Mouse (Mus musculus) thymus, adult 2 months (tissue): ENCODE results near the gene Chd3. TPM values are rescaled to one million over a fixed set of nuclear protein-coding genes. Genes with fewer than 3 reads are reported as not detected.

ENCODE experiments used
- DNase-seq: peaks from one replicate; pipeline ENCODE4 v3.0.0; 2021
- H3K27ac ChIP-seq: fragments of 200-500 bp; 2 replicates; pipeline ENCODE4 v1.5.1; 2012; ENCODE audit warnings: low read length, control low read depth; ENCODE audit not compliant: control insufficient read depth, insufficient read depth
- H3K27me3 ChIP-seq: fragments of 200-500 bp; 2 replicates; pipeline ENCODE4 v1.6.1; 2012; ENCODE audit warnings: mild to moderate bottlenecking, low read length, moderate library complexity, mixed read lengths; ENCODE audit not compliant: control insufficient read depth, insufficient read depth
- H3K36me3 ChIP-seq: fragments of 200-500 bp; 2 replicates; pipeline ENCODE4 v1.6.1; 2012; ENCODE audit warnings: mild to moderate bottlenecking, low read length, moderate library complexity; ENCODE audit not compliant: control insufficient read depth, insufficient read depth
- H3K4me1 ChIP-seq: fragments of 200-500 bp; replicated peaks from 2 replicates; pipeline ENCODE4 v1.6.1; 2012; ENCODE audit warnings: low read length; ENCODE audit not compliant: control insufficient read depth, insufficient read depth
- H3K4me3 ChIP-seq: fragments of 200-500 bp; 2 replicates; pipeline ENCODE4 v1.5.1; 2012; ENCODE audit warnings: mild to moderate bottlenecking, low read length, control low read depth, moderate library complexity; ENCODE audit not compliant: control insufficient read depth, insufficient read depth
- CTCF ChIP-seq: fragments of 200-500 bp; IDR thresholded peaks from 2 replicates; pipeline ENCODE4 v1.5.1; 2012; ENCODE audit warnings: mild to moderate bottlenecking, control low read depth, low read length, moderate library complexity, borderline replicate concordance; ENCODE audit not compliant: control insufficient read depth, poor library complexity, insufficient read depth; ENCODE audit errors: extremely low read depth
- POLR2A ChIP-seq: fragments of 200-500 bp; IDR thresholded peaks from 2 replicates; pipeline ENCODE4 v1.6.1; 2012; ENCODE audit warnings: mild to moderate bottlenecking, low read length, control low read depth, moderate library complexity; ENCODE audit not compliant: control insufficient read depth, poor library complexity, insufficient read depth; ENCODE audit errors: extremely low read depth
- WGBS: fragments of 180-500 bp; shearing (Covaris S2); methylation state at CpG from one replicate; pipeline ENCODE4 v1.1.7; 2018; 5-methylcytosine and 5-hydroxymethylcytosine counted together
- polyA plus RNA-seq: library from polyadenylated mRNA; depleted of rRNA; stranded (reverse); fragments of >200 nt; gene quantifications from 2 replicates; pipeline ENCODE4 v1.2.3, GENCODE M21; 2012

The Chd3 gene
- polyA plus RNA-seq, 1 experiment: 280 TPM

- Histone ChIP-seq H3K4me3 (no peak overlapping the region), H3K27ac (no peak overlapping the region), H3K4me1 (peaks cover 34% of the 10 kb centered on the region), H3K27me3 (no peaks in the 10 kb centered on the region), H3K36me3 (peaks cover 17% of the 10 kb centered on the region)
- 22% methylated on average over 6 of the region's 6 CpGs for WGBS
- DNase-seq: no peak
- TF ChIP-seq CTCF (no peak), POLR2A (no peak)
These were observed 4.3 kb downstream of the Chd3 start for GRCm38 (mm10) chr11:69364910-69365309.

- 79% methylated on average over 8 of the region's 8 CpGs for WGBS
- H3K27ac ChIP-seq: no peak overlapping the region; the same call in 1 of the 2 replicates
- H3K4me3 ChIP-seq: no peak overlapping the region
- DNase-seq: no peak
- H3K36me3 ChIP-seq: peaks cover 22% of the 10 kb centered on the region
- H3K4me1 ChIP-seq: peaks cover 34% of the 10 kb centered on the region
- TF ChIP-seq POLR2A (no peak), CTCF (no peak)
- no peaks in the 10 kb centered on the region for H3K27me3 ChIP-seq
These were observed 4.8 kb downstream of the Chd3 start for GRCm38 (mm10) chr11:69364376-69364775.

- Histone ChIP-seq H3K36me3 (peaks cover 41% of the 10 kb centered on the region), H3K27me3 (no peaks in the 10 kb centered on the region), H3K27ac (no peak overlapping the region), H3K4me1 (peaks cover 24% of the 10 kb centered on the region), H3K4me3 (no peak overlapping the region)
- WGBS: 98% methylated on average over 2 of the region's 2 CpGs
- TF ChIP-seq CTCF (no peak), POLR2A (no peak)
- DNase-seq: no peak
These were observed 6.7 kb downstream of the Chd3 start for GRCm38 (mm10) chr11:69362479-69362878.

DNA sequence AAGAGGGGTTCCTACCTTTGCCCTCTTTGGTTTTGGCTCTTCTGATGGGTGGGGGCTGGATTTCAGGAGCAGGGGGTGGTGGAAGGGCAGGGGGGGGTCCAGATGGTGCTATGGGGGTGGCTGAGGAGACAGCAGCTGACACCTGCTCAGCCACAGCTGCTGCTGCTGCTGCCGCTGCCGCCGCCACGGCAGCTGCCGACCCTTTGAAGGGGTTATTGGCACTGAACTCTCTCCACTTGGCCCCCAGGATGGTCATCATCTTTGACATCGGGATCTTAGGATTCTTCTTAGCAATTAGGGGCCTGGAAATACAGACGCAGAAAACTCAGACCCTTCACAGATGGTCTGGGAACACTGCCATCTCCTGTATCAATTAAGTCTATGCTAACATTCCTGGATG is 7.2 kb downstream of the Chd3 start:
- H3K27me3 ChIP-seq: no peaks in the 10 kb centered on the region
- H3K27ac ChIP-seq: no peak overlapping the region
- H3K4me3 ChIP-seq: no peak overlapping the region
- 62% methylated on average over 7 of the region's 7 CpGs for WGBS
- TF ChIP-seq POLR2A (no peak), CTCF (no peak)
- no peak for DNase-seq
- H3K4me1 ChIP-seq: peaks cover 20% of the 10 kb centered on the region
- peaks cover 45% of the 10 kb centered on the region for H3K36me3 ChIP-seq

- Histone ChIP-seq H3K36me3 (peaks cover 69% of the 10 kb centered on the region), H3K4me1 (0 out of 2 replicates have a peak, but pooled peaks cover 4% of the 10 kb centered on the region), H3K27me3 (no peaks in the 10 kb centered on the region), H3K4me3 (no peak overlapping the region), H3K27ac (no peak overlapping the region)
- TF ChIP-seq POLR2A: no peak
- TF ChIP-seq CTCF: no peak
- 97% methylated on average over 12 of the region's 12 CpGs for WGBS
- DNase-seq: no peak
These were observed 11.5 kb downstream of the Chd3 start for GRCm38 (mm10) chr11:69357690-69358089.

- no peak for TF ChIP-seq CTCF
- TF ChIP-seq POLR2A: no peak
- H3K4me3 ChIP-seq: no peak overlapping the region
- peaks cover 70% of the 10 kb centered on the region for H3K36me3 ChIP-seq
- no peak for DNase-seq
- H3K27ac ChIP-seq: no peak overlapping the region
- 96% methylated on average over 5 of the region's 5 CpGs for WGBS
- no peaks in the 10 kb centered on the region for H3K27me3 ChIP-seq
- no peaks in the 10 kb centered on the region for H3K4me1 ChIP-seq
These were observed 12.7 kb downstream of the Chd3 start for GRCm38 (mm10) chr11:69356544-69356943.

DNA sequence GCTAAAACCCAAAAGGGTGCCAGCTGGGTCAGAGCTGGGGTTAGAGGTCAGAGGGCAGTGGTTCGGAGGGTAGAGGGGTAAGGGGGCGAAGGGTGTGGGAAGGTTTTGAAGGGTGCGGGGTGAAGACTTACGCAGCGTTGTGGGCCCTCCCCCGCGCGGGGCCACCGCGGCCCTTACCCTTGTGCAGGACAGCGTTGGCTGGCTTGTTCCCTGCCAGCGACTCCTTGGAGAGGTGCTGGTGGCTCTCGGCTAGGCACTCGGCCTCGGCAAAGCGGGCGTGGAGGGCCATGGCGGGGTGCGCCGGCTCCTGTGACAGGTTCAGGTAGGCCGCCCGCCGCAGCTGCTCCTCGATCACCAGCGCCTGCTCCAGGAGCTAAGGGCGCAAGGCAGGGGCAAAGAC is 22.8 kb downstream of the Chd3 start:
- Histone ChIP-seq H3K27ac (no peak overlapping the region), H3K4me1 (no peaks in the 10 kb centered on the region), H3K27me3 (no peaks in the 10 kb centered on the region), H3K36me3 (peaks cover 18% of the 10 kb centered on the region), H3K4me3 (no peak overlapping the region)
- no peak for DNase-seq
- TF ChIP-seq POLR2A (no peak), CTCF (no peak)
- WGBS: 95% methylated on average over 26 of the region's 26 CpGs
